Mouse (Mus musculus) hindbrain, postnatal 0 days (tissue): Measurements from ENCODE around the gene Rpgrip1l. TPM values are rescaled to one million over a fixed set of nuclear protein-coding genes. Genes with fewer than 3 reads are reported as not detected.

Source experiments
- ATAC-seq: fragments of 200-750 bp; cut with Nextera tagmentation; 2 replicates; pipeline ENCODE4 v1.8.0; 2017; ENCODE audit warnings: mild to moderate bottlenecking, moderate TSS enrichment, moderate library complexity
- DNase-seq: peaks from one replicate; pipeline ENCODE4 v3.0.0-alpha.2; 2015; ENCODE audit warnings: low spot score
- H3K27ac ChIP-seq: fragments of 300-500 bp; sonication (generic); 2 replicates; pipeline ENCODE4 v1.5.1; 2014; ENCODE audit warnings: mild to moderate bottlenecking
- H3K27me3 ChIP-seq: fragments of 300-500 bp; sonication (generic); 2 replicates; pipeline ENCODE4 v1.6.1; 2014; ENCODE audit warnings: low read length, mixed read lengths; ENCODE audit not compliant: insufficient read depth
- H3K36me3 ChIP-seq: fragments of 300-500 bp; sonication (generic); 2 replicates; pipeline ENCODE4 v1.6.1; 2014; ENCODE audit warnings: low read length, mixed read lengths; ENCODE audit not compliant: insufficient read depth
- H3K4me1 ChIP-seq: fragments of 300-500 bp; sonication (generic); 2 replicates; pipeline ENCODE4 v1.6.1; 2014; ENCODE audit warnings: antibody characterized with exemption, low read length, mixed read lengths; ENCODE audit not compliant: insufficient read depth
- H3K4me2 ChIP-seq: fragments of 300-500 bp; sonication (generic); 2 replicates; pipeline ENCODE4 v1.6.1; 2014; ENCODE audit warnings: low read depth, mild to moderate bottlenecking, low read length, moderate library complexity, mixed read lengths
- H3K4me3 ChIP-seq: fragments of 300-500 bp; sonication (generic); 2 replicates; pipeline ENCODE4 v1.5.1; 2014; ENCODE audit warnings: low read length
- H3K9ac ChIP-seq: fragments of 300-500 bp; sonication (generic); replicated peaks from 2 replicates; pipeline ENCODE4 v1.6.1; 2014; ENCODE audit warnings: mild to moderate bottlenecking, low read length, moderate library complexity, mixed read lengths
- H3K9me3 ChIP-seq: fragments of 300-500 bp; sonication (generic); 2 replicates; pipeline ENCODE4 v1.6.1; 2016; ENCODE audit warnings: low read length, mixed read lengths
- CTCF ChIP-seq: IDR thresholded peaks from 2 replicates; pipeline ENCODE4 v1.5.1; 2016; ENCODE audit warnings: antibody characterized with exemption, control low read depth, low read depth
- WGBS: fragments of 180-500 bp; shearing (Covaris S2); extraction: QIAGEN DNeasy Blood & Tissue Kit; methylation state at CpG from one replicate; pipeline ENCODE4 v1.1.7; 2014; 5-methylcytosine and 5-hydroxymethylcytosine counted together
- polyA plus RNA-seq: library from polyadenylated mRNA; unstranded; fragments of >200 nt; fragmentation: Nextera tagmentation; extraction: Ambion mirVana; gene quantifications from 2 replicates; pipeline ENCODE4 v1.2.1, GENCODE M21; 2015
- total RNA-seq: library from RNA; depleted of rRNA; stranded (reverse); fragments of >200 nt; gene quantifications from 2 replicates; pipeline ENCODE4 v1.2.3, GENCODE M21; 2014

The Rpgrip1l gene
- total and polyA plus RNA-seq, 2 experiments from 2014 or later: 6.8 to 12.7 TPM

GRCm38 (mm10) chr8:91326018-91326417 is 13.0 kb upstream of the Rpgrip1l start:
- no peak for TF ChIP-seq CTCF
- Histone ChIP-seq H3K9me3 (no peaks in the 10 kb centered on the region), H3K9ac (no peak overlapping the region), H3K4me2 (no peak overlapping the region), H3K27me3 (no peaks in the 10 kb centered on the region), H3K36me3 (no peaks in the 10 kb centered on the region), H3K4me3 (no peak overlapping the region), H3K27ac (no peak overlapping the region), H3K4me1 (peaks cover 28% of the 10 kb centered on the region; the same call in 1 of the 2 replicates)
- ATAC-seq (no peak), DNase-seq (no peak)
- WGBS: 80% methylated on average over 3 of the region's 3 CpGs

DNA sequence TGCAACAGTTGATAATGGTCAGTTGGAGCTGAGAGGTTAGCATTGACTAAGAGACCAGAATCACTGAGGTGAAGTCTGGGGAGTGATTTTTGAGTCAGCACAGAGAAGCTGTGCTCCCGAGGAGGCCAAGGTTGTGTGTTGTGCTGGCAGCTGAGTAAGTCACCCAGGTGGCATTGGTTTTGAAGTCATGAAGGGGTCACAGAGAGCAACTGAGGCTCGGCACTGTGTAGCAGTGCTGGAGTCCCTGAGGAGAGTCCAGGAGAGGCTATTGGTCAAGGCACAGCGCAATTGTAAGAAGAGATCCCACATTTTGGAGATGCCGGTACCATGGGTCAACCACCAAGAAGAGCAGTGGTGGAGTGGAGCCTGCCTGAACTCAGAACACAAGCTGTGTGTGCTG is 11.9 kb upstream of the Rpgrip1l start:
- Histone ChIP-seq H3K9me3 (no peaks in the 10 kb centered on the region), H3K27ac (no peak overlapping the region), H3K4me2 (no peak overlapping the region), H3K36me3 (no peaks in the 10 kb centered on the region), H3K4me1 (peaks cover 17% of the 10 kb centered on the region; the same call in 1 of the 2 replicates), H3K9ac (no peak overlapping the region), H3K27me3 (no peaks in the 10 kb centered on the region), H3K4me3 (no peak overlapping the region)
- no peak for DNase-seq
- 76% methylated on average over 4 of the region's 4 CpGs for WGBS
- no peak for TF ChIP-seq CTCF
- ATAC-seq: no peak

DNA sequence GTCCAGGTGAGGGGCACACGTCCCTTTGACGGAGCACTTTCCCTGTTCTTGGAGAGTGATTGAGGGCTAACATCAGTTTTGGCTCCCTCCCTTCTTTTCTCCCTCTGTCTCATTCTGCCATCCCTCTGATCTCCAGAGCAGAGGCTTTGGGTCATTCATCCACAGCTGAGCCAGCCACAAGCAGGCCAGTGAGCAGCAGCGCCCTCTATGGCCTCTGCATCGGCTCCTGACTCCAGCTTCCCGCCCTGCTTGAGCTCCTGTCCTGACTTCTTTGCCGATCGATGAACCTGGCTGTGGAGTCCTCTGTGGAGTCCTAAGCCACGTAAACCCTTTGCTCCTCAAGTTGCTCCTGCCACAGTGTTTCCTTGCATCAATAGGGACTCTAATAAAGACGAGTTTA is 11.2 kb upstream of the Rpgrip1l start:
- Histone ChIP-seq H3K27ac (no peak overlapping the region), H3K27me3 (no peaks in the 10 kb centered on the region), H3K9ac (no peak overlapping the region), H3K4me3 (no peak overlapping the region), H3K9me3 (no peaks in the 10 kb centered on the region), H3K4me2 (no peak overlapping the region), H3K36me3 (no peaks in the 10 kb centered on the region), H3K4me1 (peaks cover 11% of the 10 kb centered on the region; the same call in 1 of the 2 replicates)
- WGBS: 41% methylated on average over 9 of the region's 9 CpGs
- no peak for ATAC-seq
- peak; percentile 41; the same call in 1 of the 2 replicates for TF ChIP-seq CTCF
- no peak for DNase-seq

DNA sequence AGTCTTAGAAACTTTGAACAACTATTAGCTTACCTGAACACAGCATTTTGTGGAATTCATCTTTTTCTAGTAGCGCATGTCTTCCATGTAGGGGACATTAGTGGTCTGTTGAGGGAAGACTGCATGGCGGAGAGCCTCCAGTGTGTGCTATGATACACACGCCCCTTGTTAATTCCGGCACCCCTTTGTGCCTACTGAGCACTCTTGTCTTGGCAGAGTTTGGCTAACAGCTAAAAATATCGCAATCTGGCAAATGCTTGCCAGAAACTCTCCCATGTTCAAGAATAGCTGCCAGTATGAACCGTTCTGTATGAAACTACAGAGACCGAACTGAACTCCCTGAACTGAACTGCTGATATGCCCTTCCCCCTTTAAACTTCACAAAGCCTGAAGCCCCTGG is 10.4 kb upstream of the Rpgrip1l start:
- peak; percentile 30 for DNase-seq
- H3K27ac ChIP-seq: no peak overlapping the region
- H3K27me3 ChIP-seq: no peaks in the 10 kb centered on the region
- no peak overlapping the region for H3K4me3 ChIP-seq
- ATAC-seq: no peak
- peaks cover 5% of the 10 kb centered on the region; the same call in 1 of the 2 replicates for H3K4me1 ChIP-seq
- H3K9ac ChIP-seq: no peak overlapping the region
- no peaks in the 10 kb centered on the region for H3K36me3 ChIP-seq
- WGBS: 45% methylated on average over 7 of the region's 7 CpGs
- no peaks in the 10 kb centered on the region for H3K9me3 ChIP-seq
- H3K4me2 ChIP-seq: no peak overlapping the region
- no peak for TF ChIP-seq CTCF

DNA sequence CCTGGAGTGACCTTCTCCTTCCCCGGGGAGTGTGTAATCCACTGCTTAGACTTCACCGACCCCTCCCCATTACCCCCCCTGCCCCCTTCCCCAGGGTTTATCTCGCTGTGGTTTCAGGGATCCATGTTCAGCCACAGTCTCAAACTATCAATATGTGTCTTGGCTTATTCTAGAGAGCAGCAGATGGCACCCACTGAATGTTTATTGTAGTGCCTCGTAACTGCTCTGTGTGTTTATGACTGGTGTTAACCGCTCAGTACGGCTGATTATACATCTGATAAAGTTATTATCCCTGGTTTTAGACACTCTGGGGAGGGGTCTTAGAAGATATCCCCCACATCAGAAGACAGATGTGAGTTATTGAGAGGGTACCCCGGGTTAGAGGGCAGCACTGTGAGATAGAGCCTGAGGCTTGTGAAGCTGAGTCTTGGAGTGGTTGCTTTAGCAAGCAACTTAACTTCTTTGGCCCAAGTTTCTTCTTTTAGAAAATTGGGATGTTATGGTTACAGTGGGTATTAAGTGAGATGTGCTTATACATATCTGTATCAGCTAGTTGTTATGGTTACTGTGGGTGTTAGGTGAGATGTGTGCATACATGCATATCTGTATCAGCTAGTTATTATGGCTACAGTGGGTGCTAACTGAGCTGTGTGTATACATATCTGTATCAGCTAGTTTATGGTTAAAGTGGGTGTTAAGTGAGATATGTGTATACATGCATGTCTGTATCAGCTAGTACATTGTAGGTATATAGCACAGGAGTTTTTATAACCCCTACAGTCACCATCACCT is 6.1 kb upstream of the Rpgrip1l start:
- 82% methylated on average over 7 of the region's 7 CpGs for WGBS
- ATAC-seq (no peak), DNase-seq (no peak)
- Histone ChIP-seq H3K9me3 (no peaks in the 10 kb centered on the region), H3K4me2 (no peak overlapping the region), H3K36me3 (no peaks in the 10 kb centered on the region), H3K27ac (no peak overlapping the region), H3K4me3 (no peak overlapping the region), H3K27me3 (no peaks in the 10 kb centered on the region), H3K9ac (no peak overlapping the region), H3K4me1 (peaks cover 22% of the 10 kb centered on the region)
- TF ChIP-seq CTCF: no peak

DNA sequence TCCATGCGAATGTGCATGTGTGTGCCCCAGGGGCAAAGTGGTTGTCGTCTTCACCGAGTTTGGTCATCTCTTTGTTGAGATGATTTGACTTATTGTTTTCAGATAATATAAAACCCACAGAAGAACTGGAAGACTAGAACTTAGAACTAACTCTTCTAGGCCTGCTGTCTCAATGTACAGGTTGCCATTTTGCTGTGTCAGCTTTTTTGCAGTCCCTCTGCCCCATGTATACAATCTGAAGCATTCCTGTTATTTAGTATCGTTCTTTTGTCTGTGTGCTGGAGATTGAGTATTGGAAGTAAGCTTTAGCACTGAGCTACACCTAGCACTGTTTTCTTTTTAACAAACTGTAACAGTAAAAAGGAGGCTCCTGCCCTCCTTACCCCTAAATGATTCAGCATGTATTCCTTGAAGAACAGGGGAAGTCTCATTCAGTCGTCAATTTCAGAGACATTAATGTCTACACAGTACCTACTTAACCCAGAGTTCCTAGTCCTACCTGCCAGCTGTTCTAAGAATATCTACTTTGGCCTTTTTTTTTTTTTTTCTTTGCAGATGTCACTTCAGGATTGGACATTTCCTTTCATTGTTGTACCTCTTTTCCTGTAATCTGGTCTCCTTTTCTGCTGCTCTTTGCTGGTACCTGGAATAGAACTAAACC is 4.6 kb upstream of the Rpgrip1l start:
- DNase-seq (no peak), ATAC-seq (no peak)
- Histone ChIP-seq H3K27me3 (no peaks in the 10 kb centered on the region), H3K36me3 (no peaks in the 10 kb centered on the region), H3K9me3 (no peaks in the 10 kb centered on the region), H3K4me2 (no peak overlapping the region), H3K27ac (no peak overlapping the region), H3K4me3 (no peak overlapping the region), H3K4me1 (peaks cover 18% of the 10 kb centered on the region), H3K9ac (no peak overlapping the region)
- TF ChIP-seq CTCF: no peak
- 90% methylated on average over 5 of the region's 5 CpGs for WGBS

DNA sequence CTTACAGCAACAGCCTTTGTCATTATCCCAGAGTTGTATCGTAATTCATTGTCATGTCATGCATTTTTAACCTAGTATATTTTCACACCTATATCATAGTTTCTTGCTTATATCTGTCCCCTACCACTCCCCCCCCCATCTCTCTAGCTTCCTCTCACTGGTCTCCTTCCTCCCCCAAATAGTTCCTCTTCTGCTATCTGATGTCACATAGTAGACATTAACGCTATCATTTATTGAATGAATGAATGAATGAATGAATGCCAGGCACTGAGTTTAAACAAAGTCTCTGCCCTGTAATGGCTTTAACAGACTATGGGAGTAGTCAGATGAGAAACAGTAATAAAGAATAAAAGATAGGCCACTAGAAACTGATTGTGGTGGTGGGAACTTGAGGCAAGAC is 720 bp downstream of the Rpgrip1l start:
- WGBS: 76% methylated on average over 2 of the region's 2 CpGs

More for the DNA sequence above, 720 bp downstream of the Rpgrip1l start:
- H3K4me1 ChIP-seq: peaks cover 18% of the 10 kb centered on the region
- no peak for TF ChIP-seq CTCF
- peak overlapping the region; percentile 80; the same call in 1 of the 2 replicates for H3K9ac ChIP-seq
- no peaks in the 10 kb centered on the region for H3K27me3 ChIP-seq
- peak overlapping the region; percentile 73 for H3K4me2 ChIP-seq
- no peak for ATAC-seq
- H3K36me3 ChIP-seq: no peaks in the 10 kb centered on the region
- H3K9me3 ChIP-seq: no peaks in the 10 kb centered on the region
- no peak overlapping the region for H3K27ac ChIP-seq
- peak overlapping the region; percentile 77 for H3K4me3 ChIP-seq
- DNase-seq: no peak
